Mouse (Mus musculus) spleen, embryonic (tissue): ENCODE data around the gene Gjc2.

Experiments used
- CTCF ChIA-PET: fragments of 350-600 bp; sonication (Branson Sonifier 250); formaldehyde crosslinking; loops from one replicate; lab custom pipeline; 2022; lab: Charles Lee

Gjc2 gene

DNA sequence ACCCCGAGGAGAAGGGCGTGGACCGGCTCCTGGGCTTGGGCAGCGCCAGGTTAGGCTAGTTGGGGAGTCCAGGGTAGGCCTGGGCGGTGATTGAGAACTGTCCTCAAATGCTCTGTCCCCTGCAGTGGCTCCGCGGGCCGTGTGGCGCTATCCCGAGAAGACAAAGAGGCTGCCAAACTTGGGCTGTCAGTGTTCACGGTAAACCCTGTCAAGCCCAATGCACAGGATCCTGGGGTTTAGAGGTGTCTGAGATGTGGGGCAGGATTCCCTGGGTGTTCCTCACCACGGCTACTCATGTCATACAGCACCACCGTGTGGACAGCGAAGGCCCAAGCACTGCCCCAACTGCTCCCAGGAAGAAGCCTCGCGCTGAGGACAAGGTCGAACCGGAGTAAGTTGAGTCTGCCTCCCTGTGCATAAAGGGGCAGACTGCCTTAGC lies 26.0 kb upstream of the Gjc2 start:
- CTCF ChIA-PET, result interaction anchor here (1.6 kb wide), 1 partner anchor 15 kb away, joined by 5 read pairs; no protein-coding TSS in a partner anchor

DNA sequence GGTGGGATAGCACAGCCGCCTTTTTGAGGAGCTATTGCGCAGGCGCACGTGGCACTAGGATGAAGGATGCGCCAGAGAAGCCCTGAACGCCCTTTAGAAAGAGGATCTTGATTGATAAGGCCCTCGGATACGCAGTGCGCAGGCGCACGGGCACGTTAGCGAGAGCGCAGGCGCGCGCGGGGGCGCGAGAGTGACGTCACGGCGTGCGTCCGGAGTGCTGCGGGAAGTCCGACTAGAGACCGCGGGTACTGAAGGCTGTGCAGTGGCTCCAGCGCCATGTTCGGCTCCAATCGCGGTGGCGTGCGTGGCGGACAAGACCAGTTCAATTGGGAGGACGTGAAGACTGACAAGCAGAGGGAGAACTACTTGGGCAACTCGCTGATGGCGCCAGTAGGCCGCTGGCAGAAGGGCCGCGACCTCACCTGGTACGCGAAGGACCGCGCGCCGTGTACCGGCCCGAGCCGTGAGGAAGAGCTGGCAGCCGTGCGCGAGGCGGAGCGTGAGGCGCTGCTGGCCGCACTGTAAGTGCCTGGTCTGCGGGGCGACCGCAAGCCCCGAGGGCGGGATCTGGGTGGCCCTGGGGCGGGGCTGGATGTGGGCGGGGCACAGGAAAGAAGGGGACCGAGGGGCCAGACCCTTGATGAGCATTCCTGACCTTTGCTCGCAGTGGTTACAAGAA lies 25.3 kb upstream of the Gjc2 start, which contains the start of gene 2310033P09Rik:
2310033P09Rik (plus strand) TSS at position 169 of the 679 bp plus-strand sequence.
- CTCF ChIA-PET, result no interaction called here

DNA sequence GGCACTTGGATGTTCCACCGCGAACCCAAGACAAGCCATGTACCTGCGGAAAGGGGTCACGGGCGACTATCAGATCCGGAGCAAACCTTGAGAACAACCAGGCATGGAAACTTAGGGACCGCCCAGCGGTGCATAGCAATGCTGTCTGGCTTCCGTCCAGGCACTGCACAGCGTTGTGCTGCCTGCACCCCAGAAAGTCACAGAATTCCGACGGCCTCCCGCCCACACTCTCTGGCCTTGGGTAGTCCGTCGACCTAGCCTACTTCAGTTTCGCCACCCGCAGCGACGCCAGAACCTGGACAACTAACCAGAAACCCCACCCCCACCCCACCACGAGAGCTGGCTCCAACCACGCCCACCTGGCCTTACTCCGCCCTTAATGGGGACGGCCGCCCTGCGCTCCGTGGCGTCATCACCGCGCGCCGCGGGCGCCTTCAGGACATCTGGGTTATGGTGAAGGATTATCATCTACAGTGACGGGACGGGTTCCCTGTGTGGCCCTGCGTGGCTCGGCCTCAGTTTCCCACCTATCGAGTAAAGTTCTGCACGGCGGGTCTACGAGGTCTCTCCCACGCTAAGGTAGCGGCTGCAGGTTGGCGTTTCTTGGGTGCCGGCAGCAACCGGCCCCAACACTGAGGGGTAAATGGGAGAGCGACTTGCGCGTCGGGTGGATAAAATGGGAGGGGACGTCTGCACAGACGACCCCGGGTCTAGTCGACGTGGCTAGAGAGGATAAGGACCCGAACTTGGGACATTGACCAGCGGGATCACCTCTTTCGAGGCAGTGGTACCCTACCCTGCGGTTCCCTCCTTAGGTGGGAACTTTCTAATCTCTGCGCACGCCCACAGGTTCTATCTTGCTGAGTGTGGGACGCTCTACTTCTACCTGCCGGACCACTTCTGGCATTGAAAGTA lies 19.3 kb upstream of the Gjc2 start, which contains the start of gene Mrpl55:
Mrpl55 (plus strand) TSS at position 406 of the 915 bp plus-strand sequence.
- CTCF ChIA-PET, result no interaction called here

- CTCF ChIA-PET, result no interaction called here
Observed at GRCm38 (mm10) chr11:59201216-59202002, 18.4 kb upstream of the Gjc2 start.

DNA sequence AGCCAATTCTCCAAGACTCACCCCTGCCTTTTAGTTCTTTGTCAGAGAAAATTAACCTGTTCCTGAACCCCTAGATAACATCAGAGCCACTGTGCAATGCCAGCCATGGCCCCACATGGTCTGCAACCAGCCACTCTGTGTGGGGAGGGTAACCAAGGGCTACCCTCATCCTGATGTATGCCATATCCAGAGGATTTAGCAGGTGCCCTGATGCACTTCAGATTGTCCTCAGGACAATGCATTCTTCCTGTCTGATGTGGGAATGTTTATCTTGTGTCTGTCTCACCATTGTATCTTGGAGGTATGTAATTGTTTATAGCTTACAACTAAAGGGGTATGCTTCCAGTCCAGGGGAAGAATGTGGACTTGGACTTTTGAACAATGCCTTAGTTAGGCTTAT lies 13.2 kb upstream of the Gjc2 start:
- CTCF ChIA-PET, result no interaction called here

GRCm38 (mm10) chr11:59192059-59192386 lies 9.0 kb upstream of the Gjc2 start, which contains the start of gene Guk1:
Gene Guk1 (minus strand): TSS chr11:59192212.
- CTCF ChIA-PET, result interaction anchor here (0.6 kb wide), 1 partner anchor 1507 kb away, joined by 7 read pairs; no protein-coding TSS in a partner anchor

DNA sequence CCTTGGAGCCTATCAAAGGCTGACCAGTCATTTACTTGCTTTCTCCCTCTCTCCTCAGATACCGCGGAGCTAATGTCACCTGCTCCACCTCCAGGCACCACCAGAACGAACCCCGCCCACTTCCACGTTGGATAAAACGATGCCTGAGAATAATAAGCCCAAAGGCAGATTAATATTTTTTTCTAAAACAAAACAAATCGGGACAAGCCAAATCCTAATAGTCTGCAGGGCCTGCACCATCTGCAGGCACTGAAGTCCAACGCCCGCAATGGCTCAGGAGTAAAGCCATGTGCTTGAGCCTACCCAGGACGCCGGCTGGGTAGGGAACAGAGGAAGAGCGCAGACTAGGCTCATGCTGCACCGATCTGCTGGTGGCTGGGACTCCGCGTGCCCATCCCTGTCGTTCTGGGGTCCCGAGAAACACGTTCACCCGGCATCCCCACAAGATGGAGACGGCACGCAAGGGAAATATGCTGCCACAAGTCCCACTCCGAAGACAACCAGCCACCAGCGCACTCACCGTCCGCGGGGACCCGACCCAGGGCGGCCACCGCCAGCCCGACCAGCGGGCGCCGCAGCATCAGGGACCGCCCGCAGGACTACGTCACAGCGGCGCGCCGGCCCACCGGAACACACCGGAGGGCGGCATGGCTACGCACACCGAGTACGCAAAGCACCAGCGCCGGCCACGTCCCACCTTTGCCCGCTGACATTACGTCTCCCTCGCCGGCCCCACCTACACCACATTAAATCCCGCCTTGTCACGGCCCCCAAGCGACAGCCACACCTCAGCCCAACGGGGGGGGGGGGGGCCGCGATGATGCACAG lies 8.4 kb upstream of the Gjc2 start:
- CTCF ChIA-PET, result no interaction called here

GRCm38 (mm10) chr11:59187706-59188105 lies 4.7 kb upstream of the Gjc2 start:
- CTCF ChIA-PET, result interaction anchor here (0.6 kb wide), 1 partner anchor 229 kb away, joined by 3 read pairs; no protein-coding TSS in a partner anchor

DNA sequence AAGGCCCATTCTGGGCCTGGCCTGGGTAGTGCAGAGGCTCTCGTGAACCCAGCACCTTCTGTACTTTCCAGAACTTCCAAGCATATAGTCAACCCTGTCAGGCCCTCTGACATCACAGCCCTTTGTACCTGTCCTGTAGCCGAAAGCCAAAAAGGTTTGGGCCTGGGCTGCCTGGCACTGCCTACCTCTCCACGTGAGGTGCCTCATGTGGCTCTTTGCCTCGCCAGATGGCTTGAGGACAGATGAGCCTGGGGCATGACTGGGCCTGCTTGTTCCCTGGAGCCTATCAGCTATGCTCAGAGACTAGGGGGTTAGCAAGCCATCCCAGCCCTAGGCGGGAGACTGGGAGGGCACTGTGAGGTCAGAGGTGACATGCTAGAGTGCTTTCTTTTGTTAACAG lies 2.5 kb upstream of the Gjc2 start:
- CTCF ChIA-PET, result no interaction called here

- CTCF ChIA-PET, result no interaction called here
Observed at GRCm38 (mm10) chr11:59183821-59184220, 808 bp upstream of the Gjc2 start.

DNA sequence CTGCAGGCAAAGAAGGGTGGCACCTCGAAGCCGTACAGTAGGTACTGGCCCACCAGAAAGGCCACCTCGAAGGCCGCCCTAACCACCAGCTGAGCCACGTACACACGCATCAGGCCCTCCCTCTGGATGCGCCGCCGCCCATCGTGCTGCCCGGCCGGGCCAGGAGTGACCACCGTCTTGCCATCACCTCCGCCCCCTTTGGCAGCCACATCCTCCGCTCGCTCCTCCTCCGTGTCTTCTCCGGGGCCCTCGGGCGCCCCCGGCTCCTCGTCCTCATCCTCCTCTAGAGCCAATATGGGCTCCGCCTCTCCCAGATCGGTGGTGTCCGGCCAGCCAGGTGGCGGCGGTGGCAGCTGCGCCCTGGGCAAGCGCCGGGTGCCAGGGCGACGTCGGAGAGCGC lies 6.1 kb downstream of the Gjc2 start:
- CTCF ChIA-PET, result no interaction called here

- CTCF ChIA-PET, result no interaction called here
Observed at GRCm38 (mm10) chr11:59176475-59176874, 6.5 kb downstream of the Gjc2 start.

- CTCF ChIA-PET, result no interaction called here
Observed at GRCm38 (mm10) chr11:59174189-59174838, 8.7 kb downstream of the Gjc2 start.

DNA sequence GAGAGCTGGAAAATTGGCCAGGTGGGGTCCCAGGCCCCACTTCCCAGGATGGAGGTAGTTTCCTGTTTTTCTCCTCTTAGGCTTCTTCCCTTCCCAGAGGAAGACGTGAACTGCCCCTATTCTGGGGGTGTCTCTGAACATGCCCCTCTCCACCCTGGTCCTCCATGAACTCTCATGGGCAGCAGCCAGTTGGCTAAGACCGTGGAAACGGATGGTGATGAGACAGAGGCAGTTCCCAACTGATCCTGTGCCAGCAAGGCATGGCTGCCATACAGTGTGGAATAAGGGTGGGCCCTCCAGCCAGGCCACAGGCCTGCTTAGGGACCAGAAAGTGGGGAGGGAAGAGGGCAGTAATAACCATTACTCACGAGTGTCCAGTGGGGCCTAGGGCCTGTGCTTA lies 12.5 kb downstream of the Gjc2 start:
- CTCF ChIA-PET, result no interaction called here

GRCm38 (mm10) chr11:59169807-59170206 lies 13.2 kb downstream of the Gjc2 start:
- CTCF ChIA-PET, result no interaction called here

- CTCF ChIA-PET, result interaction anchor here (1.8 kb wide), 1 partner anchor 50 kb away, joined by 4 read pairs; no protein-coding TSS in a partner anchor
Observed at GRCm38 (mm10) chr11:59165616-59166241, 17.3 kb downstream of the Gjc2 start.

DNA sequence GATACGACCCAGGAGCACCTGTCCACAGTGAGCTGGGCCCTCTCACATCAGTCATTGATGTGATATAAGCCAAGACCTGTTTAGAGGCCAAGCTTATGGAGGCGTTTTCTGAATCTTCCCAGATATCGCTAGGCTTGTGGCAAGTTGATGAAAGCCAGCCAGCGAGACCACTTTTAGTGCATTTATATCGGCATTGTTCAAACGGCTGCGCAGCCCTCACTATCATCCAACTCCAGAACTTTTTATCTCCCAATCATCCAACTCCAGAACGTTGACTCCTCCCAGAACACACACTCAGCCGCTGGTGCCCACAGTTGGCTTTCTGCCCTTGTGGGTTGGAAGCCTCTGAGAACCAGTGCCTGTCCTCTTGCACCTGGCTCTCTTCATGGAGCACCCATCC lies 18.6 kb downstream of the Gjc2 start:
- CTCF ChIA-PET, result interaction anchor here (1.8 kb wide), 1 partner anchor 52 kb away, joined by 4 read pairs; no protein-coding TSS in a partner anchor

GRCm38 (mm10) chr11:59163255-59164236 lies 19.5 kb downstream of the Gjc2 start, which contains the start of gene Iba57:
Gene Iba57 (minus strand): TSS chr11:59163739.
- CTCF ChIA-PET, result interaction anchor here (1.8 kb wide), 1 partner anchor 53 kb away, joined by 4 read pairs; no protein-coding TSS in a partner anchor
